Mouse (Mus musculus): Measurements from ENCODE around the gene Rap1gap2.

DNA sequence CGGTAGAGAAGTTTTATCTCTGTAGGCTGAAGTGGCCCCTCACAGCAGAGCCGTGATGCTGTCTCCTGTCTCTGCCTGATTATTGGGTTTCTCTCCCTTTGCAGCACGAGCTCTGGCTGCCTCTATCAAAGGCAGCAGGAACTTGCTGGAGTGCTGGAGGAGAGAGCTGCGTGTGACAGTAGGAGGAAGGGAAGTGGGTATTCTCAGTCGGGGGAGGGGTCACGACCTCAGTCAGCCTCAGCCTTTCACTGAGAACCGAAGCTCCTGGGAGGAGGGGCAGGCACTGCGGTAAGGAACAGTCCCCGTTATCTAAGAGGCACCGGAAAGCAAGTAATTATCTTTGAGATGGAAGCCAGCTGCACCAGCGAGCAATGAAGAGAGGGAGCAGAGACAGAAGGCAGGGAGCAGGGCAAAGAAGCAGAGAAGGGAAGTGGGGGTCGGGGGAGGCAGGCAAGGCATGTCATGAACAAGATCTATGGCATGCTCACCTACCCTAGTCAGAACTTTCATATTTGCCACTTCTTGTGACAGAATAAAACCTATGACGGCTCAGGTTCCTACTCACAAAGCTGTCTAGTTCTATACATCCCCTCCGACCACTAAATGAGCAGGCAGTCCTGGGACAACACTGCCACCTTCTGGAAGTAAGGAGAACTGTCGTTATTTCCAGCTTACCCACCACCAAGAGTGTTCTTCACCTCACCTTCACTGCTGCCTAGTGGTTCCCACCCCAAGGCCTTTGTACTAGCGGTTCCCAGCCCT, 63.6 kb downstream of the Rap1gap2 start:
- peak; percentile 95 for TF ChIP-seq CTCF (IDR thresholded peaks at IDR 0.05; ENCODE audit: low read depth)
- TF ChIP-seq EP300 (IDR thresholded peaks at IDR 0.05; ENCODE audit: low read depth): peak; percentile 73

Data from liver, postnatal 0 days (tissue).